Mouse (Mus musculus): ENCODE data around the gene Tacr3.

DNA sequence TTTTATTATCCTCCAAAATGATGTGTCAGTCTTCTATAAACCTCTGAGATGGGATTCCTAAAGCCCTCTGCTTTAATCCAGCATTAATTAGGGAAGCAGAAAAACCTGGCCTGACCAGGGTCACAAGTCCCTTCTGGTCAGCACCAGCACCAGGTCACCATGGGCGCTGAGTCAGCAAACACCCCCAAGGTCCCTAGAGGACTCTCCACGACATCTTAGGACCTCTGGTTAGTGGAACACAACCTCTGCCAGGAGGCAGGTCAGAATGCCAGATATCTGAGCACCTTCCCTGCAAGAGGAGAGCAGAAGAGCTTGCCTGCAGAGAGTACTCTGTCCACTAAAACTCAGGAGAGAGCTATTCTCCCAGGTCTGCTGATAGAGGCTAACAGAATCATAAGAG, 67.0 kb downstream of the Tacr3 start:
- TF ChIP-seq CTCF (IDR thresholded peaks at IDR 0.05; ENCODE audit: extremely low read depth, insufficient read length, insufficient replicate concordance, low read depth, low read length) = no peak
- TF ChIP-seq POLR2A (IDR thresholded peaks at IDR 0.05; ENCODE audit: low read depth, low read length) = no peak

Measured in small intestine, adult 2 months (tissue).